ENCODE assay signal across 8 mouse cellular contexts in genomic region chr7:4835631-4836327, GRCm38 (mm10). TPM values are rescaled to one million over a fixed set of nuclear protein-coding genes. Genes with fewer than 3 reads are reported as not detected.
DNase-seq lines count a peak whose midpoint lies in the region; ATAC-seq and TF ChIP-seq lines count a peak whose summit lies in the region.

No protein-coding gene starts in this region.

- WGBS in kidney, embryonic 14.5 days, result 7% methylated on average over 32 of the region's 34 CpGs

- H3K4me1 ChIP-seq in cortical plate, adult 2 months (ENCODE audit: control insufficient read depth, insufficient read depth, low read length), result peaks cover 3% of the 10 kb centered on the region; the same call in 1 of the 2 replicates
- H3K4me1 ChIP-seq in kidney, embryonic 14.5 days (ENCODE audit: control insufficient read depth, insufficient read depth, low read length), result 0 out of 2 replicates have a peak, but pooled peaks cover 6% of the 10 kb centered on the region

- peak overlapping the region; percentile 79 for H3K4me2 ChIP-seq in kidney, embryonic 14.5 days (replicated peaks; ENCODE audit: low read depth, low read length)

- H3K27me3 ChIP-seq in kidney, embryonic 14.5 days (ENCODE audit: control insufficient read depth, insufficient read depth, low read length), result peaks cover 46% of the 10 kb centered on the region

- peak; percentile 17; the same call in 1 of the 2 replicates for ATAC-seq in kidney, embryonic 14.5 days (ENCODE audit: low FRiP score, low TSS enrichment)

- H3K4me3 ChIP-seq in gastrocnemius, adult 2 months, result peak overlapping the region; percentile 71
- peak overlapping the region; percentile 21; the same call in 1 of the 2 replicates for H3K4me3 ChIP-seq in cortical plate, adult 2 months (ENCODE audit: insufficient read depth, low read length)
- peak overlapping the region; percentile 50 for H3K4me3 ChIP-seq in kidney, embryonic 14.5 days (ENCODE audit: low read length)

- no peak for TF ChIP-seq POLR2A in cortical plate, adult 2 months (IDR thresholded peaks at IDR 0.05; ENCODE audit: extremely low read depth, insufficient read depth, low read length)

- no peak for DNase-seq in gastrocnemius, adult 2 months
- DNase-seq in gastrocnemius, postnatal 25 days, result no peak
- DNase-seq in lung, postnatal 4 days, result peak; percentile 48 to 56
- no peak for DNase-seq in urinary bladder, postnatal 36 days (ENCODE audit: low spot score in 2 of 2)
- DNase-seq in thymus, postnatal 4 days, result no peak
- DNase-seq in urinary bladder, adult 2 months (ENCODE audit: low spot score), result no peak

- intact Hi-C loops in gastrocnemius, adult 2 months (cut with DNase I), result no loop called here

- H3K9me3 ChIP-seq in kidney, embryonic 14.5 days (ENCODE audit: control insufficient read depth, low read length), result no peaks in the 10 kb centered on the region

- TF ChIP-seq CTCF in gastrocnemius, adult 2 months (IDR thresholded peaks at IDR 0.05), result no peak
- TF ChIP-seq CTCF in cortical plate, adult 2 months (IDR thresholded peaks at IDR 0.05; ENCODE audit: extremely low read depth, insufficient read depth, low read length), result no peak

- H3K36me3 ChIP-seq in kidney, embryonic 14.5 days (ENCODE audit: control insufficient read depth, insufficient read depth, low read length), result no peaks in the 10 kb centered on the region

- peak overlapping the region; percentile 58 for H3K9ac ChIP-seq in kidney, embryonic 14.5 days (ENCODE audit: low read depth, low read length)

- H3K27ac ChIP-seq in gastrocnemius, adult 2 months, result no peak overlapping the region
- H3K27ac ChIP-seq in cortical plate, adult 2 months (ENCODE audit: insufficient read depth, low read length), result no peak overlapping the region
- H3K27ac ChIP-seq in kidney, embryonic 14.5 days (ENCODE audit: low read depth, low read length), result no peak overlapping the region

RNA-seq across cellular contexts. Expression of gene Shisa7, which starts 8.7 kb away (rescaled TPM):
- total RNA-seq in gastrocnemius, adult 2 months (2021), result not detected
- not detected for total RNA-seq in gastrocnemius, postnatal 25 days (2021)
- 135 and 143 TPM in 2 replicates for polyA plus RNA-seq in cortical plate, adult 2 months (2012; rRNA removed)
- polyA plus RNA-seq in kidney, embryonic 14.5 days (2014; fragmentation: Nextera tagmentation; extraction: Ambion mirVana), result 0.89 and 1.1 TPM in 2 replicates
- polyA plus RNA-seq in urinary bladder, adult 2 months (2012; rRNA removed), result 1.1 and 1.3 TPM in 2 replicates

RNA-seq across cellular contexts. Expression of gene Ube2s, which starts 23.4 kb away (rescaled TPM):
- total RNA-seq in gastrocnemius, adult 2 months (2021), result 10 to 100 TPM; 76.4 to 82.7 TPM
- total RNA-seq in gastrocnemius, postnatal 25 days (2021), result 10 to 100 TPM; 65.5 to 67.9 TPM
- 177 and 181 TPM in 2 replicates for polyA plus RNA-seq in cortical plate, adult 2 months (2012; rRNA removed)
- 465 and 546 TPM in 2 replicates for polyA plus RNA-seq in kidney, embryonic 14.5 days (2014; fragmentation: Nextera tagmentation; extraction: Ambion mirVana)
- polyA plus RNA-seq in urinary bladder, adult 2 months (2012; rRNA removed), result 115 and 129 TPM in 2 replicates

RNA-seq across cellular contexts. Expression of gene Isoc2b, which starts 34.3 kb away (rescaled TPM):
- total RNA-seq in gastrocnemius, adult 2 months (2021), result 1 to 10 TPM; 3.9 TPM
- 1 to 10 TPM; 4.3 to 4.5 TPM for total RNA-seq in gastrocnemius, postnatal 25 days (2021)
- 12.3 and 15.7 TPM in 2 replicates for polyA plus RNA-seq in cortical plate, adult 2 months (2012; rRNA removed)
- polyA plus RNA-seq in kidney, embryonic 14.5 days (2014; fragmentation: Nextera tagmentation; extraction: Ambion mirVana), result 4.5 and 8.3 TPM in 2 replicates
- 16.3 and 19.4 TPM in 2 replicates for polyA plus RNA-seq in urinary bladder, adult 2 months (2012; rRNA removed)

RNA-seq across cellular contexts. Expression of gene Isoc2a, which starts 41.2 kb away (rescaled TPM):
- 10 to 100 TPM; 26.4 to 33.5 TPM for total RNA-seq in gastrocnemius, adult 2 months (2021)
- total RNA-seq in gastrocnemius, postnatal 25 days (2021), result 10 to 100 TPM; 21.4 to 24.3 TPM
- 11.7 and 11.8 TPM in 2 replicates for polyA plus RNA-seq in cortical plate, adult 2 months (2012; rRNA removed)
- polyA plus RNA-seq in kidney, embryonic 14.5 days (2014; fragmentation: Nextera tagmentation; extraction: Ambion mirVana), result 0.95 and 1.3 TPM in 2 replicates
- polyA plus RNA-seq in urinary bladder, adult 2 months (2012; rRNA removed), result 17.1 and 21.3 TPM in 2 replicates

RNA-seq across cellular contexts. Expression of gene Rpl28, which starts 43.1 kb away (rescaled TPM):
- total RNA-seq in gastrocnemius, adult 2 months (2021), result 100 to 1,000 TPM; 483 to 569 TPM
- 100 to 1,000 TPM; 442 to 471 TPM for total RNA-seq in gastrocnemius, postnatal 25 days (2021)
- 257 and 299 TPM in 2 replicates for polyA plus RNA-seq in cortical plate, adult 2 months (2012; rRNA removed)
- polyA plus RNA-seq in kidney, embryonic 14.5 days (2014; fragmentation: Nextera tagmentation; extraction: Ambion mirVana), result 251 and 292 TPM in 2 replicates
- polyA plus RNA-seq in urinary bladder, adult 2 months (2012; rRNA removed), result 448 and 645 TPM in 2 replicates

Comparison
In these comparisons a context has a peak if more than half of its experiments do, and no peak if none do; other contexts are left out.
1. DNase-seq: peak in lung, postnatal 4 days (2 of 2); none in gastrocnemius, adult 2 months (single experiment), gastrocnemius, postnatal 25 days (single experiment), urinary bladder, postnatal 36 days (0 of 2), thymus, postnatal 4 days (single experiment) and urinary bladder, adult 2 months (single experiment).
2. H3K4me3 ChIP-seq: peak in every context shown above with its lines; median percentile 71 in gastrocnemius, adult 2 months; 50 in kidney, embryonic 14.5 days; 21 in cortical plate, adult 2 months.
3. RNA of gene Shisa7, which starts 8.7 kb away (polyA plus RNA-seq): 135 to 143 TPM in cortical plate, adult 2 months; 1.1 to 1.3 TPM in urinary bladder, adult 2 months and 0.89 to 1.1 TPM in kidney, embryonic 14.5 days; every median in the first group is over 10 times any median in the second.